Mouse (Mus musculus) mature B cell (primary cell): Measurements from ENCODE around the gene Atp1b3.
"Not testable (repeated sequence)": the region's sequence is repeated elsewhere in the genome, so short reads cannot be mapped to it uniquely, and the experiment has no call there.

Experiments used
- in situ Hi-C: fragments of 300-500 bp; cut with MboI; formaldehyde crosslinking; loops from 2 replicates; pipeline ENCODE4 v1.14.3; 2019

Gene Atp1b3

GRCm38 (mm10) chr9:96364141-96364838, at the start of gene Atp1b3:
Gene Atp1b3, minus strand, starts transcription at chr9:96364442.
- in situ Hi-C loops, result no loop called here

GRCm38 (mm10) chr9:96412821-96413405, 48.7 kb upstream of the Atp1b3 start:
- in situ Hi-C loops, result no loop called here

- in situ Hi-C loops, result no loop called here
Measured at GRCm38 (mm10) chr9:96404312-96404711, 40.1 kb upstream of the Atp1b3 start.

- in situ Hi-C loops, result not testable (repeated sequence)
Measured at GRCm38 (mm10) chr9:96399916-96400315, 35.7 kb upstream of the Atp1b3 start.

DNA sequence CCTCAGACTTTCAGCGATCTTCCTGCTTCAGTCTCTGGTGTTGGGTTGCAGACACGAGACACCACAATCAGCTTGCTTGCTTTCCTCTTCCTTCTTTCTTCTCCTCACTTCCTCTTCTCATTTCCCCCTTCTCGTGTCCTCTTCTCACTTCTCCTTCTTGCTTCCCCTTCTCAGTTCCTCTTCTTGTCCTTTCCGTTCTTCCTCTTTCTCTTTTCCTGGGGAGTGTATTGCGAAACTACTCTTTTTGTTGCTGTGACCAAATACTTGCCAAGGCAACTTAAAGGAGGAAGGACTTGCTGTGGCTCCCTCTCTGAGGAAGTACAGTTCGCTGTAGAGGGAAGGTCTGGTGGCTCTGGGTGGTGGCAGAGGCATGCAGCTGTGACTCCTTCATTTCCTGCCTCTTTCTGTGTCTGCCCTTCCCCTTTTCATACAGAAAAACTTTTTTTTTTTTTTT, 35.2 kb upstream of the Atp1b3 start:
- in situ Hi-C loops, result no loop called here

DNA sequence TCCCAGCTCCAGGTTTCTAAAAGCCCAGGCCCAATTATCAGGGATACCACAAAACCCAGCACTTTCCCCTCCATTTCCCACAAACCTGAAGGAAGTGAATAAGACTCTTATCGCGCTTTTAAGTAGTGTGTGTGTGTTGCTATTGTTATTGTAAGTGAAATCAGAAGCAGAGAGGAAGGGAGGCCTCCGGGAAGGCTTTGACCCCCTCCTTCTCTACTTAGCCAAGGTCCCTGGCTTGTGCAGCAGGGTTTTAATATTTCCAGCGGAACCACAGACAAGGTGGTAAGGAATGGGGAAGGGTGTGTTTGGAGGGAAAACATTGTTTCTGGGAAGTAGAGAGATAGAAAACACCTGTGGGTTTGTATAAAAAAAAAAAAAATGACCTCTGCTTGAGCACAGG, 34.4 kb upstream of the Atp1b3 start:
- in situ Hi-C loops, result no loop called here

GRCm38 (mm10) chr9:96398165-96398564, 33.9 kb upstream of the Atp1b3 start:
- in situ Hi-C loops, result no loop called here

GRCm38 (mm10) chr9:96394910-96395690, 30.9 kb upstream of the Atp1b3 start:
- in situ Hi-C loops, result no loop called here

GRCm38 (mm10) chr9:96393731-96394235, 29.5 kb upstream of the Atp1b3 start:
- in situ Hi-C loops, result no loop called here

GRCm38 (mm10) chr9:96393112-96393511, 28.9 kb upstream of the Atp1b3 start:
- in situ Hi-C loops, result no loop called here

DNA sequence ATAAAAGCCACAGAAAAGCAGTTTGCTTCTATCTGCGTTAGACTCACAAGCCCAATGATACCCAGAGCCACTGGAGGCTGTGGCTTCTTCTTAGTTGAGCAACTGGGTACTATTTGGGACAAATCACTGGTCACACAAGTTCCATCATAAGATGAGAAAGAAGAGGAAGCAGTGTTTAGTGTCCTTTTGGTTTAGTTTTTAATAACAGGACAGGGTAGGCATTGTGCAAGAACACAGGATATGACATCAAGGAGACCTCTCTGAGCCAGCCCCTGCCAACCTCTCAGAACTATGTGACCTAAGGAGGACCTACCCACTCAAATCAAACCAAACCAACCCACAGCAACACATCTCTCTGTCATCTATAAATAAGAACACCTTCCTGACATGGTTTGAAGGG, 27.7 kb upstream of the Atp1b3 start:
- in situ Hi-C loops, result no loop called here

DNA sequence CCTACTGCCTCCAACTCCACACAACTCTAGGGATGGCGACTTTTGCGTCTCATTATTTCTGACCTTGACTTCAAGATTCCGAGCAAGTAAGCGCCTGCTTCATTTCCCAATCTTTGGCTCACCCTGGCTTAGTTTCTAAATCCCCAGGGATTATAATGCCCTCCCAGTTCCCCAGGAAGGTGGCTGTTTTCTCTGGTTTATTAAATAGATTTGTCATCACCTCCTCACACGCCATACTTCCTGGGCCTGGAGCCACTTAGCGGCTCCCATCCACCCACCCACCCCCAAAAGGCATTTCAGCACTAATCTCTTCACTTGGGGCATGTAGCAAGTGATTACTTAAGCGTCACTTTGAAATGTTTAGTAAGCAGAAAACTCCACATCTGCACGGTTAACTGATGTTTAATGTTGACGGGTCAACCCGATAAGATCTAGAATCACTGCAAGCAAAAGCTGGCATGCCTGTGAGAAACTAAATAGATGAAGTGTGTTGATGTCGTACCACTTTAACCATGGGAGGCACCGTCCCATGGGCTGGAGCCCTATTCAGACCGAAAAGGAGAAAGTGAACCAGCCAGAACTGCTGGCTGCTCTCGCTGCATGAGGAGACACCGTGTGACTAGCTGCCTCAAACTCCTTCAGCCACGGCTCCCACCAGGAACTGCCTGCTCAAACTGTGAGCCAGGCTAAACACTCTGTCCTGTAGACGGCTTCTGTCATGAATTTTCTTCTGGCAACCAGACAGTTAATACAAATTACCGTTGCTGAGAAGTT, 19.7 kb upstream of the Atp1b3 start:
- in situ Hi-C loops, result no loop called here

DNA sequence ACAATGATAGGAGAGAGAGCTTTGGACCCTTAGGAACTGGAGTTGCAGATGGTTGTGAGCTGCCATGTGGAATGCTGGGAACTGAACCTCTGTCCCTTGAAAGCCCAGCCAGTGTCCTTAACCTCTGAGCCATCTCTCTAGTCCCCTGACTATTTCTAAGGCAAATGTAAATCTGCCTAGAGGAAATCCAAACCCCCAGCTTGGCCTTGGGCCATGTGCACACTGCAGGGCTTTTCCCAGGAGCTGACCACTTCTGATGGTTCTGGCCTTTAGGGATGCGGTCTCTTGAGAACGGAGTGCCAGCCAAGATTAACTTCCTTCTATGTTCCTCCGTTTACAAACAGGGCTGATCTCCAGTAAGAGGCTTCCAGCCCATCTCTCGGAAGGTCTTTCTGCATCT, 18.5 kb upstream of the Atp1b3 start:
- in situ Hi-C loops, result no loop called here

- in situ Hi-C loops, result no loop called here
Measured at GRCm38 (mm10) chr9:96381393-96381792, 17.2 kb upstream of the Atp1b3 start.

- in situ Hi-C loops, result no loop called here
Measured at GRCm38 (mm10) chr9:96379551-96379950, 15.3 kb upstream of the Atp1b3 start.

DNA sequence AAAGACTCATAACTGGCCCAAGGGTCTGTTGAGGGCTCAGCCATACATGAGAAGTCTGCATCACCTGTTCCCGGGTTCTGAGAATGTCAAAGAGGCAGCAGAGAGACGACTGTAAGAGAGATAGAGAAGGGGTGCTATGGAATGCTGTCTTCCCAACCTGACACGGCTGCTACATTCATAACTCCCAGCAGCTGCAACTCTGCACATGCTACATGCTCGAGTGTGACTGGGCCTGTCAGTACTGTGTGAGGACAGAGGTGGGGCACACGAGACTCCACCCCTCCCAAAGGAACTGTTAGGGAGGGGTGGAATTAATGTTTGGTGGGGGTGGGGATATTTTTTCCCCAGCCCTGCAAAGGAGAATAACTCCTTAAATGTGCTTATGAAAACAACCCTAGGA, 14.5 kb upstream of the Atp1b3 start:
- in situ Hi-C loops, result no loop called here

- in situ Hi-C loops, result no loop called here
Measured at GRCm38 (mm10) chr9:96377096-96377495, 12.9 kb upstream of the Atp1b3 start.

DNA sequence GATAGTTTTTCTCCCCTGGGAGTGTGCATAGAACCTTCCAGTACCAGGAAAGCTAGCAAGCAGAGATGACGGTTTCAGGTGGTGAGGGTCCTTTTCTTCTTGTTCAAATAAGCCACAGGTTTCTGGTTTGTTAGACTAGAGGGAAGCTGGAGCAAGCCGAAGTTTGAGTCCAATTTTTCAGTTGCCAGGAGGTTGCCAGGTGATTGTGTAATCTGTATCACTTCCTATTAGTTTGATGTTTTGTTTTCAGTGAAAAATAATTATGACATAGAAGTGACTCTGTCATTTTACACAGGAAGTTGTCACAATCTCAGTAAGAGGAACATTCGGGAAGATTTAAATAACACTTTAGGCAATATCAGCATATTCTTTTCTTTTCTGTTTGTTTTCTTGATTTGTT, 11.6 kb upstream of the Atp1b3 start:
- in situ Hi-C loops, result no loop called here

- in situ Hi-C loops, result no loop called here
Measured at GRCm38 (mm10) chr9:96371075-96371474, 6.8 kb upstream of the Atp1b3 start.

- in situ Hi-C loops, result no loop called here
Measured at GRCm38 (mm10) chr9:96369654-96370384, 5.6 kb upstream of the Atp1b3 start.

DNA sequence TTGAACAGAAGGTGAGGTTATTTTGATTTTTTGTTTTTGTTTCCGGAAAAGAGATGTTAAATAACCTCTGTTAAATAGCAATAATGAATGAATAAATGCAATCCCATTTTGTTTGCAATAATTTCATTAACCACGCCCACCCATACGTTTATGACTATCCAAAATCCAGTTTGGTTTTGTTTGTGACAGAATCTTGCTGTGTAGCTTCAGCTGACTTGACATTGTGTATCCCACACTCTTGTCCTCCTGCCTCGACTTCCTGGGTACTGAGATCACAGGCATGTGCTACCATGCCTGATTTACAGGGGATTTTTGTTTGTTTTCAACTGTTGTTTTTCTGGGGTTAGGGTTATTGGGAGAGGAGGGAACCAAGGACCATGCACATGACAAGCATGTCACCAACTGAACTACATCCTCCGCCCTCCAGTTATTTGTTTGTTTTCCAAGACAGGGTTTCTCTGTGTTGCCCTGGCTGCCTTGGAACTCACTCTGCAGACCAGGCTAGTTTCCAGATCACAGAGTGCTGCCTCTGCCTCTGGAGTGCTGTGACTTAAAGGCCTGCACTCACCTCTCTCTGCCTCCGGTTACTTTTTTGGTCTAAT, 1.1 kb upstream of the Atp1b3 start:
- in situ Hi-C loops, result no loop called here
